Mouse (Mus musculus) heart, embryonic 14.5 days (tissue): Measurements from ENCODE around the gene Siglecf. TPM values are rescaled to one million over a fixed set of nuclear protein-coding genes. Genes with fewer than 3 reads are reported as not detected.

Experiments
- ATAC-seq: fragments of 200-750 bp; cut with Nextera tagmentation; 2 replicates; pipeline ENCODE4 v1.8.0; 2017; ENCODE audit warnings: low read depth, moderate TSS enrichment; ENCODE audit not compliant: insufficient number of reproducible peaks, insufficient read depth, low FRiP score
- H3K27ac ChIP-seq, 2 experiments: fragments of 200-500 bp in 1 of 2; fragments of 300-500 bp in 1 of 2; sonication (generic) in 1 of 2; replicated peaks in 1 of 2; 2 replicates each; pipeline ENCODE4 v1.5.1; 2012 to 2014; ENCODE audit warnings: low read depth in 2 of 2, low read length in 2 of 2, control low read depth in 1 of 2, mild to moderate bottlenecking in 1 of 2, mixed read lengths in 1 of 2; ENCODE audit not compliant: control insufficient read depth in 1 of 2, insufficient read depth in 1 of 2
- H3K27me3 ChIP-seq: fragments of 300-500 bp; sonication (generic); 2 replicates; pipeline ENCODE4 v1.6.1; 2014; ENCODE audit warnings: mild to moderate bottlenecking, low read length, control low read depth; ENCODE audit not compliant: control insufficient read depth, insufficient read depth
- H3K36me3 ChIP-seq: fragments of 300-500 bp; sonication (generic); 2 replicates; pipeline ENCODE4 v1.6.1; 2014; ENCODE audit warnings: mild to moderate bottlenecking, control low read depth, low read length, mixed read lengths; ENCODE audit not compliant: control insufficient read depth, insufficient read depth
- H3K4me1 ChIP-seq, 2 experiments: fragments of 200-500 bp in 1 of 2; fragments of 300-500 bp in 1 of 2; sonication (generic) in 1 of 2; 2 replicates each; pipeline ENCODE4 v1.6.1; 2012 to 2014; ENCODE audit warnings: low read length in 2 of 2, control low read depth in 1 of 2, mixed read lengths in 1 of 2; ENCODE audit not compliant: control insufficient read depth in 2 of 2, insufficient read depth in 2 of 2
- H3K4me2 ChIP-seq: fragments of 300-500 bp; sonication (generic); 2 replicates; pipeline ENCODE4 v1.6.1; 2014; ENCODE audit warnings: mild to moderate bottlenecking, low read length
- H3K4me3 ChIP-seq, 2 experiments: fragments of 200-500 bp in 1 of 2; fragments of 300-500 bp in 1 of 2; sonication (generic) in 1 of 2; 2 replicates each; pipeline ENCODE4 v1.5.1; 2012 to 2014; ENCODE audit warnings: low read length in 2 of 2, mild to moderate bottlenecking in 2 of 2, control low read depth in 1 of 2, low read depth in 1 of 2, moderate library complexity in 1 of 2; ENCODE audit not compliant: control insufficient read depth in 1 of 2, insufficient read depth in 1 of 2
- H3K9ac ChIP-seq: fragments of 300-500 bp; sonication (generic); 2 replicates; pipeline ENCODE4 v1.6.1; 2014; ENCODE audit warnings: mild to moderate bottlenecking, low read length
- H3K9me3 ChIP-seq: fragments of 300-500 bp; sonication (generic); 2 replicates; pipeline ENCODE4 v1.6.1; 2016; ENCODE audit warnings: low read length, control low read depth; ENCODE audit not compliant: control insufficient read depth
- WGBS: fragments of 180-500 bp; shearing (Covaris S2); extraction: QIAGEN DNeasy Blood & Tissue Kit; methylation state at CpG from one replicate; pipeline ENCODE4 v1.1.7; 2014; 5-methylcytosine and 5-hydroxymethylcytosine counted together
- polyA plus RNA-seq: library from polyadenylated mRNA; unstranded; fragments of >200 nt; fragmentation: Nextera tagmentation; extraction: Ambion mirVana; gene quantifications from 2 replicates; pipeline ENCODE4 v1.2.1, GENCODE M21; 2014

The Siglecf gene
- polyA plus RNA-seq, 1 experiment from 2014 or later: 0.12 TPM

- H3K4me3 ChIP-seq: no peak overlapping the region
- no peaks in the 10 kb centered on the region for H3K9me3 ChIP-seq
- H3K27me3 ChIP-seq: no peaks in the 10 kb centered on the region
- H3K4me1 ChIP-seq: no peaks in the 10 kb centered on the region
- H3K27ac ChIP-seq: no peak overlapping the region
- H3K9ac ChIP-seq: no peak overlapping the region
- ATAC-seq: no peak
- no peaks in the 10 kb centered on the region for H3K36me3 ChIP-seq
- 51% methylated on average over 4 of the region's 4 CpGs for WGBS
- no peak overlapping the region for H3K4me2 ChIP-seq
Measured at GRCm38 (mm10) chr7:43328101-43328500, 23.0 kb upstream of the Siglecf start.

GRCm38 (mm10) chr7:43333203-43333602 lies 17.9 kb upstream of the Siglecf start:
- no peak overlapping the region for H3K4me3 ChIP-seq
- H3K9ac ChIP-seq: no peak overlapping the region
- 32% methylated on average over 5 of the region's 7 CpGs for WGBS
- no peaks in the 10 kb centered on the region for H3K27me3 ChIP-seq
- ATAC-seq: no peak
- no peaks in the 10 kb centered on the region for H3K9me3 ChIP-seq
- no peak overlapping the region for H3K27ac ChIP-seq
- no peaks in the 10 kb centered on the region for H3K36me3 ChIP-seq
- H3K4me1 ChIP-seq: no peaks in the 10 kb centered on the region
- H3K4me2 ChIP-seq: no peak overlapping the region

DNA sequence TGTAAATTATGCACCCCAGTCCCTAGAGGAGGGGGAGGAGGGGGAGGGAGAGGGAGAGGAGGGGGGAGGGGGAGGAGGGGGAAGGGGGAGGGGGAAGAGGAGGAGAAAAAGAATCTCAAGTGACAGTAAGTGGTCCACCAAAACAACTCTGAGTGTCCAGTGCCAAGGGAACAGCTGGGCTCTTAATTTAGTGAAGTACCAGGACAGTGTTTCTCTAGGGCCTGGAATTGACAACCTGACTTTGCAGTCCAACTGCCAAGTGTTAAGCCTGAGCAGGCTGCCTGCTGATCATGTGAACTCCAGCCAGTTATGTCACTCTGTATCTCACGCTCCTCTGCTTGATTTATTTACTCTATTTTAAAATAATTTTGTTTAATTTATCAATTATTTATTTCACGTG lies 17.2 kb upstream of the Siglecf start:
- 41% methylated on average over 2 of the region's 2 CpGs for WGBS

GRCm38 (mm10) chr7:43340771-43341170 lies 10.4 kb upstream of the Siglecf start:
- Histone ChIP-seq H3K27ac (no peak overlapping the region), H3K36me3 (no peaks in the 10 kb centered on the region), H3K27me3 (no peaks in the 10 kb centered on the region), H3K9me3 (no peaks in the 10 kb centered on the region), H3K4me3 (no peak overlapping the region), H3K4me1 (no peaks in the 10 kb centered on the region), H3K9ac (no peak overlapping the region), H3K4me2 (no peak overlapping the region)
- 84% methylated on average over 4 of the region's 4 CpGs for WGBS
- ATAC-seq: no peak

More for the DNA sequence above, 17.2 kb upstream of the Siglecf start:
- Histone ChIP-seq H3K27ac (no peak overlapping the region), H3K9ac (no peak overlapping the region), H3K4me1 (no peaks in the 10 kb centered on the region), H3K4me3 (no peak overlapping the region), H3K36me3 (no peaks in the 10 kb centered on the region), H3K4me2 (no peak overlapping the region), H3K9me3 (no peaks in the 10 kb centered on the region), H3K27me3 (no peaks in the 10 kb centered on the region)
- no peak for ATAC-seq

DNA sequence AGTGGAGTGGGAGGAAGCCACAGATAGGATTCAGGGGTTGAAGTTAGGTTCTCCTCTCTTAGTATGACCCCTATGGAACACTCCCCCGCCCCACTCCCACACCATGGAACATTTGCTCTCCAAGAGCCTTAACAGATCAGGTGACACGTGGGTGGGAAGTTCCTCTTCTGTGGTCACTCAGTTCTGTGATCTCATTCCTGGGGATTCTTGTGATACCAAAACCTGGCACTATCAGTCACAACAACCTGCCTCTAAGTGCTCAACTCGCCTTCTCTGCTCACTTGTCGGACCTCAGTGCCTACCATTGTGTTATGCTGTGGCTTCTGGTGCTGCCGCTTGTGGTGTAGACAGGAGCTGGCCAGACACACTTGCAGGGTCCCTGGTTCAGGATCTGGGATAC lies 8.0 kb upstream of the Siglecf start:
- no peaks in the 10 kb centered on the region for H3K4me1 ChIP-seq
- H3K4me3 ChIP-seq: no peak overlapping the region
- no peaks in the 10 kb centered on the region for H3K36me3 ChIP-seq
- H3K27me3 ChIP-seq: no peaks in the 10 kb centered on the region
- no peak overlapping the region for H3K9ac ChIP-seq
- 57% methylated on average over 5 of the region's 5 CpGs for WGBS
- H3K27ac ChIP-seq: no peak overlapping the region
- no peak for ATAC-seq
- H3K4me2 ChIP-seq: no peak overlapping the region
- no peaks in the 10 kb centered on the region for H3K9me3 ChIP-seq

- H3K36me3 ChIP-seq: no peaks in the 10 kb centered on the region
- H3K9ac ChIP-seq: no peak overlapping the region
- H3K4me1 ChIP-seq: no peaks in the 10 kb centered on the region
- WGBS: 62% methylated on average over 2 of the region's 2 CpGs
- no peak overlapping the region for H3K27ac ChIP-seq
- H3K4me2 ChIP-seq: no peak overlapping the region
- ATAC-seq: no peak
- H3K9me3 ChIP-seq: no peaks in the 10 kb centered on the region
- no peak overlapping the region for H3K4me3 ChIP-seq
- H3K27me3 ChIP-seq: no peaks in the 10 kb centered on the region
Measured at GRCm38 (mm10) chr7:43344020-43344419, 7.1 kb upstream of the Siglecf start.

DNA sequence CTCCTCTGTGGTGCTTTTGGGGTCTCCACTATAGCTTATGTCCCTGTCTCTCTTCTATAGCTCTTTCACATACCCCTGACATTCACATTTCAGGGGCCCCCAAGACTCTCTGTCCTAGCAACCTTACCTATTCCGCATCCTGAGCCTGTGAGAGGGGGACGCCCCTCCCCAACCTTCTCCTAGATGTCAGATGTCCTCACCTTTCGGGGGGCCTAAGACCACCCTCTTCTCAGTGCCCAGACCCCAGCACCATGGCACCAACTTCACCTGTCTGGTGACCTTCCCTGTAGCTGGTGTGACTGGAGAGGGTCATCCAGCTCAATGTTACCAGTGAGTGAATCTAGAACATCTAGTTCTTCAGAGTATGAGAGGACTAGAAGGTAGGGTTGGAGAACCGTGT lies 6.7 kb upstream of the Siglecf start:
- Histone ChIP-seq H3K36me3 (no peaks in the 10 kb centered on the region), H3K27me3 (no peaks in the 10 kb centered on the region), H3K4me2 (no peak overlapping the region), H3K27ac (no peak overlapping the region), H3K9ac (no peak overlapping the region), H3K9me3 (no peaks in the 10 kb centered on the region), H3K4me1 (no peaks in the 10 kb centered on the region), H3K4me3 (no peak overlapping the region)
- ATAC-seq: no peak
- WGBS: 62% methylated on average over 4 of the region's 4 CpGs

DNA sequence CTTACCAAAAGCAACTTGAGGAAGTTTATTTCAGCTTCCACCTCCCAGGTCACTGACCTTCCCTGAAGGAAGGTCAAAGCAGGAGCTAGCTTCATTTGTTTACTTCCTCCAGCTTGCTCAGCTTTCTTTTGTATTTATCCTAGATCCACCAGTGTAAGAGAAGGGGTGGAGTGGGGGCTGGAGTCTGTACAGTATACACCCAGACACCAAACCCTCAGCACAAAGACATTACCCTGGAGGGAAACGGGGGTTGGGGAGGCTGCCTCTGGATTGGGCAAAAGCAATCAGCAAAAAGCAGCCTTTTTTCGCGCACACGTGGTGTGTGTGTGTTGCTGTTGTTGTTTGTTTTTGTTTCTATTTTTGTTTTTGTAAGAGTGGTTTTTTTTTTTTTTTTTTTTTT lies 5.0 kb upstream of the Siglecf start:
- 71% methylated on average over 4 of the region's 4 CpGs for WGBS
- Histone ChIP-seq H3K4me1 (no peaks in the 10 kb centered on the region), H3K27me3 (no peaks in the 10 kb centered on the region), H3K36me3 (no peaks in the 10 kb centered on the region), H3K9ac (no peak overlapping the region), H3K4me2 (no peak overlapping the region), H3K9me3 (no peaks in the 10 kb centered on the region), H3K27ac (no peak overlapping the region), H3K4me3 (no peak overlapping the region)
- ATAC-seq: no peak
